Mouse (Mus musculus): Measurements from ENCODE around the gene Gm21985. TPM values are rescaled to one million over a fixed set of nuclear protein-coding genes. Genes with fewer than 3 reads are reported as not detected.

Gene Gm21985
- polyA plus RNA-seq, 1 experiment: not detected

GRCm38 (mm10) chr2:112369941-112370340 lies 103.8 kb downstream of the Gm21985 start:
- Histone ChIP-seq H3K27me3 (ENCODE audit: control insufficient read depth, insufficient read depth, low read length) (no peaks in the 10 kb centered on the region), H3K36me3 (ENCODE audit: control insufficient read depth, insufficient read depth, low read length) (no peaks in the 10 kb centered on the region), H3K27ac (ENCODE audit: insufficient read depth, low read depth, low read length) (no peak overlapping the region), H3K4me1 (ENCODE audit: control insufficient read depth, insufficient read depth, insufficient read length, low read length) (no peaks in the 10 kb centered on the region), H3K4me3 (ENCODE audit: low read depth, low read length) (no peak overlapping the region)
- TF ChIP-seq POLR2A (IDR thresholded peaks at IDR 0.05; ENCODE audit: low read depth, low read length): no peak
- TF ChIP-seq CTCF (IDR thresholded peaks at IDR 0.05; ENCODE audit: extremely low read depth, insufficient read length, insufficient replicate concordance, low read depth, low read length): no peak
- 39% methylated on average over 5 of the region's 5 CpGs for WGBS

- H3K27ac ChIP-seq (ENCODE audit: insufficient read depth, low read depth, low read length): no peak overlapping the region
- no peaks in the 10 kb centered on the region for H3K4me1 ChIP-seq (ENCODE audit: control insufficient read depth, insufficient read depth, insufficient read length, low read length)
- no peaks in the 10 kb centered on the region for H3K27me3 ChIP-seq (ENCODE audit: control insufficient read depth, insufficient read depth, low read length)
- no peaks in the 10 kb centered on the region for H3K36me3 ChIP-seq (ENCODE audit: control insufficient read depth, insufficient read depth, low read length)
- no peak for TF ChIP-seq CTCF (IDR thresholded peaks at IDR 0.05; ENCODE audit: extremely low read depth, insufficient read length, insufficient replicate concordance, low read depth, low read length)
- TF ChIP-seq POLR2A (IDR thresholded peaks at IDR 0.05; ENCODE audit: low read depth, low read length): no peak
- 38% methylated on average over 4 of the region's 4 CpGs for WGBS
- H3K4me3 ChIP-seq (ENCODE audit: low read depth, low read length): no peak overlapping the region
These were observed 107.0 kb downstream of the Gm21985 start for GRCm38 (mm10) chr2:112373141-112373540.

- WGBS: 24% methylated on average over 5 of the region's 5 CpGs
- Histone ChIP-seq H3K4me1 (ENCODE audit: control insufficient read depth, insufficient read depth, insufficient read length, low read length) (no peaks in the 10 kb centered on the region), H3K4me3 (ENCODE audit: low read depth, low read length) (no peak overlapping the region), H3K27me3 (ENCODE audit: control insufficient read depth, insufficient read depth, low read length) (no peaks in the 10 kb centered on the region), H3K36me3 (ENCODE audit: control insufficient read depth, insufficient read depth, low read length) (no peaks in the 10 kb centered on the region), H3K27ac (ENCODE audit: insufficient read depth, low read depth, low read length) (no peak overlapping the region)
- no peak for TF ChIP-seq CTCF (IDR thresholded peaks at IDR 0.05; ENCODE audit: extremely low read depth, insufficient read length, insufficient replicate concordance, low read depth, low read length)
- no peak for TF ChIP-seq POLR2A (IDR thresholded peaks at IDR 0.05; ENCODE audit: low read depth, low read length)
These were observed 108.5 kb downstream of the Gm21985 start for GRCm38 (mm10) chr2:112374610-112375009.

- H3K36me3 ChIP-seq (ENCODE audit: control insufficient read depth, insufficient read depth, low read length): no peaks in the 10 kb centered on the region
- H3K4me1 ChIP-seq (ENCODE audit: control insufficient read depth, insufficient read depth, insufficient read length, low read length): peaks cover 2% of the 10 kb centered on the region; the same call in 1 of the 2 replicates
- under 1% methylated on average over 72 of the region's 72 CpGs for WGBS
- TF ChIP-seq CTCF (IDR thresholded peaks at IDR 0.05; ENCODE audit: extremely low read depth, insufficient read length, insufficient replicate concordance, low read depth, low read length): peak; percentile 85
- peak; percentile 64; the same call in 1 of the 2 replicates for TF ChIP-seq POLR2A (IDR thresholded peaks at IDR 0.05; ENCODE audit: low read depth, low read length)
- H3K4me3 ChIP-seq (ENCODE audit: low read depth, low read length): peak within 1 kb of the TSS; percentile 72
- H3K27me3 ChIP-seq (ENCODE audit: control insufficient read depth, insufficient read depth, low read length): no peaks in the 10 kb centered on the region
- H3K27ac ChIP-seq (ENCODE audit: insufficient read depth, low read depth, low read length): no peak within 1 kb of the TSS
These were observed 113.1 kb downstream of the Gm21985 start, which contains the start of gene Katnbl1 for GRCm38 (mm10) chr2:112378973-112379898. TSS of gene Katnbl1 (plus strand) at chr2:112379211.

GRCm38 (mm10) chr2:112380131-112380530 lies 114.0 kb downstream of the Gm21985 start:
- Histone ChIP-seq H3K36me3 (ENCODE audit: control insufficient read depth, insufficient read depth, low read length) (no peaks in the 10 kb centered on the region), H3K27ac (ENCODE audit: insufficient read depth, low read depth, low read length) (no peak overlapping the region), H3K27me3 (ENCODE audit: control insufficient read depth, insufficient read depth, low read length) (no peaks in the 10 kb centered on the region), H3K4me3 (ENCODE audit: low read depth, low read length) (no peak overlapping the region), H3K4me1 (ENCODE audit: control insufficient read depth, insufficient read depth, insufficient read length, low read length) (peaks cover 2% of the 10 kb centered on the region; the same call in 1 of the 2 replicates)
- WGBS: 6% methylated on average over 8 of the region's 8 CpGs
- TF ChIP-seq CTCF (IDR thresholded peaks at IDR 0.05; ENCODE audit: extremely low read depth, insufficient read length, insufficient replicate concordance, low read depth, low read length): no peak
- TF ChIP-seq POLR2A (IDR thresholded peaks at IDR 0.05; ENCODE audit: low read depth, low read length): no peak

- H3K4me3 ChIP-seq (ENCODE audit: low read depth, low read length): no peak overlapping the region
- no peaks in the 10 kb centered on the region for H3K27me3 ChIP-seq (ENCODE audit: control insufficient read depth, insufficient read depth, low read length)
- WGBS: 98% methylated on average over 1 of the region's 1 CpGs
- no peaks in the 10 kb centered on the region for H3K36me3 ChIP-seq (ENCODE audit: control insufficient read depth, insufficient read depth, low read length)
- peaks cover 2% of the 10 kb centered on the region; the same call in 1 of the 2 replicates for H3K4me1 ChIP-seq (ENCODE audit: control insufficient read depth, insufficient read depth, insufficient read length, low read length)
- no peak overlapping the region for H3K27ac ChIP-seq (ENCODE audit: insufficient read depth, low read depth, low read length)
- no peak for TF ChIP-seq CTCF (IDR thresholded peaks at IDR 0.05; ENCODE audit: extremely low read depth, insufficient read length, insufficient replicate concordance, low read depth, low read length)
- TF ChIP-seq POLR2A (IDR thresholded peaks at IDR 0.05; ENCODE audit: low read depth, low read length): no peak
These were observed 115.1 kb downstream of the Gm21985 start for GRCm38 (mm10) chr2:112381219-112381618.

GRCm38 (mm10) chr2:112390843-112391242 lies 124.7 kb downstream of the Gm21985 start:
- Histone ChIP-seq H3K4me3 (ENCODE audit: low read depth, low read length) (no peak overlapping the region), H3K27ac (ENCODE audit: insufficient read depth, low read depth, low read length) (no peak overlapping the region), H3K27me3 (ENCODE audit: control insufficient read depth, insufficient read depth, low read length) (no peaks in the 10 kb centered on the region), H3K4me1 (ENCODE audit: control insufficient read depth, insufficient read depth, insufficient read length, low read length) (no peaks in the 10 kb centered on the region), H3K36me3 (ENCODE audit: control insufficient read depth, insufficient read depth, low read length) (no peaks in the 10 kb centered on the region)
- TF ChIP-seq CTCF (IDR thresholded peaks at IDR 0.05; ENCODE audit: extremely low read depth, insufficient read length, insufficient replicate concordance, low read depth, low read length) (no peak), POLR2A (IDR thresholded peaks at IDR 0.05; ENCODE audit: low read depth, low read length) (no peak)
- WGBS: 85% methylated on average over 5 of the region's 5 CpGs
